Mouse (Mus musculus) limb, embryonic 13.5 days (tissue): ENCODE measurements around the gene Gjb5. TPM values are rescaled to one million over a fixed set of nuclear protein-coding genes. Genes with fewer than 3 reads are reported as not detected.

Experiments used
- ATAC-seq: fragments of 200-750 bp; cut with Nextera tagmentation; 2 replicates; pipeline ENCODE4 v1.8.0; 2017; ENCODE audit warnings: low read depth, moderate number of reproducible peaks, moderate TSS enrichment; ENCODE audit not compliant: low FRiP score
- H3K27ac ChIP-seq: fragments of 300-500 bp; sonication (generic); 2 replicates; pipeline ENCODE4 v1.5.1; 2015; ENCODE audit warnings: inconsistent platforms, mild to moderate bottlenecking, moderate library complexity
- H3K27me3 ChIP-seq: fragments of 300-500 bp; sonication (generic); 2 replicates; pipeline ENCODE4 v1.6.1; 2015; ENCODE audit warnings: mild to moderate bottlenecking, inconsistent platforms
- H3K36me3 ChIP-seq: fragments of 300-500 bp; sonication (generic); 2 replicates; pipeline ENCODE4 v1.6.1; 2015; ENCODE audit warnings: inconsistent platforms, mild to moderate bottlenecking, moderate library complexity
- H3K4me1 ChIP-seq: fragments of 300-500 bp; sonication (generic); 2 replicates; pipeline ENCODE4 v1.6.1; 2015; ENCODE audit warnings: inconsistent platforms
- H3K4me2 ChIP-seq: fragments of 300-500 bp; sonication (generic); replicated peaks from 2 replicates; pipeline ENCODE4 v1.6.1; 2015; ENCODE audit warnings: inconsistent platforms, mild to moderate bottlenecking, moderate library complexity
- H3K4me3 ChIP-seq: fragments of 300-500 bp; sonication (generic); 2 replicates; pipeline ENCODE4 v1.5.1; 2015; ENCODE audit warnings: moderate library complexity, mild to moderate bottlenecking, inconsistent platforms
- H3K9ac ChIP-seq: fragments of 300-500 bp; sonication (generic); 2 replicates; pipeline ENCODE4 v1.6.1; 2015; ENCODE audit warnings: mild to moderate bottlenecking, inconsistent platforms
- H3K9me3 ChIP-seq: fragments of 300-500 bp; sonication (generic); 2 replicates; pipeline ENCODE4 v1.6.1; 2016; ENCODE audit warnings: inconsistent platforms
- WGBS: fragments of 180-500 bp; shearing (Covaris S2); methylation state at CpG from one replicate; pipeline ENCODE4 v1.1.7; 2015; 5-methylcytosine and 5-hydroxymethylcytosine counted together
- polyA plus RNA-seq: library from polyadenylated mRNA; unstranded; fragments of >200 nt; fragmentation: Nextera tagmentation; extraction: Ambion mirVana; gene quantifications from 2 replicates; pipeline ENCODE4 v1.2.1, GENCODE M21; 2015

Gene Gjb5
- polyA plus RNA-seq, 1 experiment from 2014 or later = 0.48 TPM

GRCm38 (mm10) chr4:127368379-127368973 is 10.5 kb upstream of the Gjb5 start:
- 32% methylated on average over 13 of the region's 13 CpGs for WGBS
- no peaks in the 10 kb centered on the region for H3K36me3 ChIP-seq
- no peak overlapping the region for H3K4me2 ChIP-seq
- H3K4me1 ChIP-seq = peaks cover 17% of the 10 kb centered on the region
- no peak overlapping the region for H3K9ac ChIP-seq
- ATAC-seq = peak; percentile 41; the same call in 1 of the 2 replicates
- peaks cover 12% of the 10 kb centered on the region; the same call in 1 of the 2 replicates for H3K27me3 ChIP-seq
- H3K9me3 ChIP-seq = no peaks in the 10 kb centered on the region
- no peak overlapping the region for H3K27ac ChIP-seq
- H3K4me3 ChIP-seq = no peak overlapping the region

GRCm38 (mm10) chr4:127365834-127366233 is 7.9 kb upstream of the Gjb5 start:
- Histone ChIP-seq H3K9me3 (no peaks in the 10 kb centered on the region), H3K4me2 (no peak overlapping the region), H3K27ac (no peak overlapping the region), H3K27me3 (peaks cover 12% of the 10 kb centered on the region; the same call in 1 of the 2 replicates), H3K4me1 (peaks cover 15% of the 10 kb centered on the region), H3K9ac (no peak overlapping the region), H3K36me3 (no peaks in the 10 kb centered on the region), H3K4me3 (no peak overlapping the region)
- no peak for ATAC-seq
- 7% methylated on average over 4 of the region's 4 CpGs for WGBS

- no peak overlapping the region for H3K27ac ChIP-seq
- H3K9ac ChIP-seq = no peak overlapping the region
- no peak for ATAC-seq
Observed at GRCm38 (mm10) chr4:127365433-127365832, 7.5 kb upstream of the Gjb5 start.

GRCm38 (mm10) chr4:127364431-127364830 is 6.5 kb upstream of the Gjb5 start:
- Histone ChIP-seq H3K9me3 (no peaks in the 10 kb centered on the region), H3K9ac (no peak overlapping the region), H3K36me3 (no peaks in the 10 kb centered on the region), H3K4me1 (peaks cover 17% of the 10 kb centered on the region), H3K4me2 (no peak overlapping the region), H3K4me3 (no peak overlapping the region), H3K27ac (no peak overlapping the region), H3K27me3 (peaks cover 13% of the 10 kb centered on the region; the same call in 1 of the 2 replicates)
- ATAC-seq = no peak
- WGBS = 62% methylated on average over 6 of the region's 6 CpGs

More at GRCm38 (mm10) chr4:127365433-127365832, 7.5 kb upstream of the Gjb5 start:
- Histone ChIP-seq H3K4me2 (no peak overlapping the region), H3K4me1 (peaks cover 15% of the 10 kb centered on the region), H3K36me3 (no peaks in the 10 kb centered on the region), H3K27me3 (peaks cover 12% of the 10 kb centered on the region; the same call in 1 of the 2 replicates), H3K9me3 (no peaks in the 10 kb centered on the region), H3K4me3 (no peak overlapping the region)
- WGBS = 23% methylated on average over 5 of the region's 5 CpGs

GRCm38 (mm10) chr4:127363331-127363730 is 5.3 kb upstream of the Gjb5 start:
- Histone ChIP-seq H3K4me2 (no peak overlapping the region), H3K9me3 (no peaks in the 10 kb centered on the region), H3K4me3 (no peak overlapping the region), H3K9ac (no peak overlapping the region), H3K36me3 (no peaks in the 10 kb centered on the region), H3K4me1 (peaks cover 14% of the 10 kb centered on the region), H3K27ac (no peak overlapping the region), H3K27me3 (peaks cover 9% of the 10 kb centered on the region; the same call in 1 of the 2 replicates)
- 63% methylated on average over 4 of the region's 4 CpGs for WGBS
- ATAC-seq = no peak

- ATAC-seq = no peak
- peaks cover 9% of the 10 kb centered on the region; the same call in 1 of the 2 replicates for H3K27me3 ChIP-seq
- H3K9me3 ChIP-seq = no peaks in the 10 kb centered on the region
- peaks cover 21% of the 10 kb centered on the region for H3K4me1 ChIP-seq
- H3K4me3 ChIP-seq = no peak overlapping the region
- 90% methylated on average over 3 of the region's 3 CpGs for WGBS
- H3K4me2 ChIP-seq = no peak overlapping the region
- no peak overlapping the region for H3K27ac ChIP-seq
- H3K36me3 ChIP-seq = no peaks in the 10 kb centered on the region
- H3K9ac ChIP-seq = no peak overlapping the region
Observed at GRCm38 (mm10) chr4:127362520-127362919, 4.5 kb upstream of the Gjb5 start.

- peaks cover 7% of the 10 kb centered on the region; the same call in 1 of the 2 replicates for H3K27me3 ChIP-seq
- H3K9me3 ChIP-seq = no peaks in the 10 kb centered on the region
- 48% methylated on average over 15 of the region's 15 CpGs for WGBS
- H3K4me3 ChIP-seq = no peak overlapping the region
- no peak overlapping the region for H3K4me2 ChIP-seq
- peaks cover 33% of the 10 kb centered on the region for H3K4me1 ChIP-seq
- H3K36me3 ChIP-seq = no peaks in the 10 kb centered on the region
- no peak overlapping the region for H3K9ac ChIP-seq
- no peak overlapping the region for H3K27ac ChIP-seq
- ATAC-seq = no peak
Observed at GRCm38 (mm10) chr4:127354506-127355485, 3.2 kb downstream of the Gjb5 start.

- WGBS = 46% methylated on average over 8 of the region's 8 CpGs
- no peak within 1 kb of the TSS for H3K27ac ChIP-seq
- no peak for ATAC-seq
Observed at GRCm38 (mm10) chr4:127353951-127354438, 4.0 kb downstream of the Gjb5 start, which contains the start of gene Gjb4. Gene Gjb4, minus strand, starts transcription at chr4:127354081.

GRCm38 (mm10) chr4:127352594-127352993 is 5.4 kb downstream of the Gjb5 start:
- 49% methylated on average over 1 of the region's 1 CpGs for WGBS
- H3K9me3 ChIP-seq = no peaks in the 10 kb centered on the region
- no peaks in the 10 kb centered on the region for H3K27me3 ChIP-seq
- no peak for ATAC-seq
- H3K27ac ChIP-seq = no peak overlapping the region
- no peak overlapping the region for H3K4me2 ChIP-seq
- peaks cover 23% of the 10 kb centered on the region for H3K4me1 ChIP-seq
- no peak overlapping the region for H3K9ac ChIP-seq
- no peaks in the 10 kb centered on the region for H3K36me3 ChIP-seq
- no peak overlapping the region for H3K4me3 ChIP-seq

More at GRCm38 (mm10) chr4:127353951-127354438, 4.0 kb downstream of the Gjb5 start, which contains the start of gene Gjb4:
- H3K4me3 ChIP-seq = no peak within 1 kb of the TSS
- H3K4me2 ChIP-seq = no peak within 1 kb of the TSS
- no peak within 1 kb of the TSS for H3K9ac ChIP-seq
- H3K27me3 ChIP-seq = no peaks in the 10 kb centered on the region
- no peaks in the 10 kb centered on the region for H3K9me3 ChIP-seq
- no peaks in the 10 kb centered on the region for H3K36me3 ChIP-seq
- peaks cover 29% of the 10 kb centered on the region for H3K4me1 ChIP-seq

- WGBS = 66% methylated on average over 4 of the region's 4 CpGs
- ATAC-seq = no peak
- Histone ChIP-seq H3K9ac (no peak overlapping the region), H3K4me2 (no peak overlapping the region), H3K9me3 (no peaks in the 10 kb centered on the region), H3K27me3 (no peaks in the 10 kb centered on the region), H3K27ac (no peak overlapping the region), H3K4me1 (peaks cover 15% of the 10 kb centered on the region), H3K4me3 (no peak overlapping the region), H3K36me3 (no peaks in the 10 kb centered on the region)
Observed at GRCm38 (mm10) chr4:127349560-127350300, 8.3 kb downstream of the Gjb5 start.

GRCm38 (mm10) chr4:127345000-127345399 is 13.0 kb downstream of the Gjb5 start:
- WGBS = 88% methylated on average over 5 of the region's 5 CpGs
- H3K27ac ChIP-seq = no peak overlapping the region
- ATAC-seq = no peak
- H3K36me3 ChIP-seq = no peaks in the 10 kb centered on the region
- H3K4me3 ChIP-seq = no peak overlapping the region
- H3K4me2 ChIP-seq = no peak overlapping the region
- no peak overlapping the region for H3K9ac ChIP-seq
- H3K9me3 ChIP-seq = no peaks in the 10 kb centered on the region
- no peaks in the 10 kb centered on the region for H3K27me3 ChIP-seq
- H3K4me1 ChIP-seq = no peaks in the 10 kb centered on the region
